Mouse (Mus musculus) thymus, postnatal 14 days (tissue): ENCODE results near the gene Higd2a.

ENCODE experiments used
- DNase-seq: peaks from one replicate; pipeline ENCODE4 v3.0.0; 2021

The Higd2a gene

GRCm38 (mm10) chr13:54621960-54622521, 32.0 kb downstream of the Higd2a start:
- DNase-seq, result no peak

DNA sequence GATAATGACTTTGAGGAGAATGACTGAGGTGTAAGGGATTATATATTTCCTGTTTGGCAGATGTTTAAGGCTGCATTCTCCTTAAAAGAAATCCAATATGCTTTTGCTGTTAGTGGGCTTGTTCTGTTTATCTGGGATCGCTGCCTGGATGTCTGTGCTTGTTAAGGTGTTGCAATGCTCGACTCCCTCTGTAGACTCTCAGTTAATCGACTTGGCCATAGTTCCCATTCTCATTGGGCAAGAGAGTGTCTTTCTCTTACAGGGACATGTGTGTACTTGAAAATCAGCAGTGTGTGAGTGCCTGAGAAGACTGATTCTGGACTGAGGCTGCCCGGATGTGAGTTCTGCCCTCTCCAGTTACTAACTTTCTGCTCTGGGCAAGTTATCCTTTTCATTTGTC, 39.1 kb downstream of the Higd2a start:
- DNase-seq, result no peak

DNA sequence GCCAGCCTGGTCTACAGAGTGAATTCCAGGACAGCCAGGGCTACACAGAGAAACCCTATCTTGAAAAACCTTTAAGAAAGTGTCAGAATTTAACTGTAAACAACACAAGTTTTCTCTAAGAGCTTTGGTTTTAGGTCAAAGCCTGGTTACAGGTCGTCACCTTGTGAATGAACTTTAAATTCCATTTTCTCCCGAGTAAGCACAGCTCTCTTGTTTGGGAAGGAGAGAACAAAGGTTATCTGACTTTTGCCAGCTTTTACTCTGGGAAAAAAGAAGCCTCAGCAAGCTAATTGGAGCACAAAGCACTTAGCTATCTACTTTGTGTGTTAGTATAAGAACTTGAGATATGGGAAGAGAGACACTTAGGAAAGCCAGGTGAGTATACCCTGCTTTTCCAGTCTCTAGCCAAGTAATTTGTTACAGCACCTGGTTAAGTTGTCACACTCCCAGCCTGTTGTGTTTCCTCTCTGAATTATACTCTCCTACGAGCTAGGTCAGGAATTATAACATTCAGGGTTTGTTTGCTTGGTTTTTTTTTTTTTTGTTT, 42.8 kb downstream of the Higd2a start:
- no peak for DNase-seq

DNA sequence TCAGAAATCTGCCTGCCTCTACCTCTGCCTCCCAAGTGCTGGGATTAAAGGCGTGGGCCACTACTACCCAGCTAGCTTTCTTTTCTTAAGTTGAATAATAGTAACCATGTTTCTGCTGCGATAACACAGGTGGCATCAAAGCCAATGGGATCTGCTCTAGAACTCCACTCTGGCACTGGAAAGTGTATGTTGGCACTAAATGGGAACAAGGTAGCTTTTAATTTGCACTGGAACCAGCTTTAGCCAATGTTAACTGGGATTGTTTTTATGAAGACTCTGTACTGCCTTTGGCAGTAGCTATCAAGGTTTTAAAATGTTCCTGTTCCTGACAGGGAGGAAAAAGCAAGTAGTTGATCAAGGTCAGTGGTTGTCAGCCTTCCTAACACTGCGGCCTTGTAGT, 45.0 kb downstream of the Higd2a start:
- DNase-seq, result no peak
